Mouse (Mus musculus): Measurements from ENCODE around the gene Gm45021. TPM values are rescaled to one million over a fixed set of nuclear protein-coding genes. Genes with fewer than 3 reads are reported as not detected.

The Gm45021 gene
- polyA plus RNA-seq, 1 experiment = not detected

GRCm38 (mm10) chr6:48555104-48555890 is 34.1 kb upstream of the Gm45021 start:
- H3K4me3 ChIP-seq (ENCODE audit: low read depth, low read length) = peak overlapping the region; percentile 90
- TF ChIP-seq POLR2A (IDR thresholded peaks at IDR 0.05; ENCODE audit: insufficient read depth, low read length) = no peak
- TF ChIP-seq EP300 (IDR thresholded peaks at IDR 0.05; ENCODE audit: insufficient read depth, low read depth, low read length) = no peak
- peak overlapping the region; percentile 69 for H3K27ac ChIP-seq (ENCODE audit: insufficient read depth, low read length)
- H3K27me3 ChIP-seq (ENCODE audit: control insufficient read depth, insufficient read depth, low read length, poor library complexity, severe bottlenecking) = no peaks in the 10 kb centered on the region
- H3K36me3 ChIP-seq (ENCODE audit: control insufficient read depth, insufficient read depth, low read length, poor library complexity, severe bottlenecking) = no peaks in the 10 kb centered on the region
- H3K4me1 ChIP-seq (ENCODE audit: control insufficient read depth, insufficient read depth, low read length) = no peaks in the 10 kb centered on the region
- H3K9me3 ChIP-seq (replicated peaks; ENCODE audit: control insufficient read depth, insufficient read depth, low read length, poor library complexity, severe bottlenecking) = no peaks in the 10 kb centered on the region
- H3K9ac ChIP-seq (ENCODE audit: low read depth, poor library complexity, severe bottlenecking) = peak overlapping the region; percentile 56

GRCm38 (mm10) chr6:48555956-48556355 is 33.5 kb upstream of the Gm45021 start:
- no peak overlapping the region for H3K4me3 ChIP-seq (ENCODE audit: low read depth, low read length)
- H3K4me1 ChIP-seq (ENCODE audit: control insufficient read depth, insufficient read depth, low read length) = no peaks in the 10 kb centered on the region
- no peaks in the 10 kb centered on the region for H3K27me3 ChIP-seq (ENCODE audit: control insufficient read depth, insufficient read depth, low read length, poor library complexity, severe bottlenecking)
- H3K27ac ChIP-seq (ENCODE audit: insufficient read depth, low read length) = no peak overlapping the region
- no peaks in the 10 kb centered on the region for H3K36me3 ChIP-seq (ENCODE audit: control insufficient read depth, insufficient read depth, low read length, poor library complexity, severe bottlenecking)
- no peak overlapping the region for H3K9ac ChIP-seq (ENCODE audit: low read depth, poor library complexity, severe bottlenecking)
- no peaks in the 10 kb centered on the region for H3K9me3 ChIP-seq (replicated peaks; ENCODE audit: control insufficient read depth, insufficient read depth, low read length, poor library complexity, severe bottlenecking)
- TF ChIP-seq POLR2A (IDR thresholded peaks at IDR 0.05; ENCODE audit: insufficient read depth, low read length) (no peak), CTCF (IDR thresholded peaks at IDR 0.05; ENCODE audit: low read depth, low read length) (no peak), EP300 (IDR thresholded peaks at IDR 0.05; ENCODE audit: insufficient read depth, low read depth, low read length) (no peak)

DNA sequence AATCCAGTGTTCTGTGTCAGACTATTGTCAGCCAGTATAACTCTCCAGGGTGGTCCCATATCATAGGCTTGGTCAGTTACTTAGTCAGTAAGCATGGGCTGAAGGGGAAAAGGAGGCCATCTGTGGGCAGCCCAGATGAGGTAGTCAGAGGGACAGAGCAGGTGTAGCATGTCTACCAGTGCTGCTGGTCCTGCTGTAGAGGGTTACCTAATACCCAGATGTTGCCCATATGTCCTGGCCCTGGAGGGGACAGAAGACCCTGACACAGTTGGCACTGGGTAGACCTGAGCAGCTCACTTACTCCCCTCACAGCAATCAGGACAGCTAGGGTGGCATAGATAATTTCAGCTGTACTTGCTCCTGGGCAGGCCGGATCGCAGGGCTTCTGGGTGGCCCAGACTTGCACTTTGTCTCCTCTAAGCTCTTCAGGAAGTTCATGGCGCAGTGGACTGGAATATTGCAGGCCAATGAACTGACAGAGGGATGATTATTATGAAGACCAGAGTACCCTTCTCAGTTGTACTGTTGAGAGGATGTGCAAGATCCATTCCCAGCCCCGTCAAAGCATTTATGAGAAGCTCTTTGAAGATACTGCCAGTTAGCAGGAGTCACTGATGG is 23.6 kb upstream of the Gm45021 start:
- Histone ChIP-seq H3K9me3 (replicated peaks; ENCODE audit: control insufficient read depth, insufficient read depth, low read length, poor library complexity, severe bottlenecking) (no peaks in the 10 kb centered on the region), H3K27ac (ENCODE audit: insufficient read depth, low read length) (no peak overlapping the region), H3K4me1 (ENCODE audit: control insufficient read depth, insufficient read depth, low read length) (no peaks in the 10 kb centered on the region), H3K36me3 (ENCODE audit: control insufficient read depth, insufficient read depth, low read length, poor library complexity, severe bottlenecking) (no peaks in the 10 kb centered on the region), H3K27me3 (ENCODE audit: control insufficient read depth, insufficient read depth, low read length, poor library complexity, severe bottlenecking) (no peaks in the 10 kb centered on the region), H3K9ac (ENCODE audit: low read depth, poor library complexity, severe bottlenecking) (no peak overlapping the region), H3K4me3 (ENCODE audit: low read depth, low read length) (no peak overlapping the region)
- TF ChIP-seq POLR2A (IDR thresholded peaks at IDR 0.05; ENCODE audit: insufficient read depth, low read length) = no peak
- TF ChIP-seq EP300 (IDR thresholded peaks at IDR 0.05; ENCODE audit: insufficient read depth, low read depth, low read length) = no peak
- no peak for TF ChIP-seq CTCF (IDR thresholded peaks at IDR 0.05; ENCODE audit: low read depth, low read length)

- Histone ChIP-seq H3K36me3 (ENCODE audit: control insufficient read depth, insufficient read depth, low read length, poor library complexity, severe bottlenecking) (no peaks in the 10 kb centered on the region), H3K27ac (ENCODE audit: insufficient read depth, low read length) (no peak overlapping the region), H3K27me3 (ENCODE audit: control insufficient read depth, insufficient read depth, low read length, poor library complexity, severe bottlenecking) (no peaks in the 10 kb centered on the region), H3K9me3 (replicated peaks; ENCODE audit: control insufficient read depth, insufficient read depth, low read length, poor library complexity, severe bottlenecking) (no peaks in the 10 kb centered on the region), H3K9ac (ENCODE audit: low read depth, poor library complexity, severe bottlenecking) (no peak overlapping the region), H3K4me1 (ENCODE audit: control insufficient read depth, insufficient read depth, low read length) (no peaks in the 10 kb centered on the region), H3K4me3 (ENCODE audit: low read depth, low read length) (no peak overlapping the region)
- TF ChIP-seq CTCF (IDR thresholded peaks at IDR 0.05; ENCODE audit: low read depth, low read length) (no peak), EP300 (IDR thresholded peaks at IDR 0.05; ENCODE audit: insufficient read depth, low read depth, low read length) (no peak), POLR2A (IDR thresholded peaks at IDR 0.05; ENCODE audit: insufficient read depth, low read length) (no peak)
These were observed 23.1 kb upstream of the Gm45021 start for GRCm38 (mm10) chr6:48566312-48566711.

- H3K9me3 ChIP-seq (replicated peaks; ENCODE audit: control insufficient read depth, insufficient read depth, low read length, poor library complexity, severe bottlenecking) = no peaks in the 10 kb centered on the region
- H3K9ac ChIP-seq (ENCODE audit: low read depth, poor library complexity, severe bottlenecking) = no peak overlapping the region
- no peak overlapping the region for H3K4me3 ChIP-seq (ENCODE audit: low read depth, low read length)
- H3K27ac ChIP-seq (ENCODE audit: insufficient read depth, low read length) = no peak overlapping the region
- H3K27me3 ChIP-seq (ENCODE audit: control insufficient read depth, insufficient read depth, low read length, poor library complexity, severe bottlenecking) = no peaks in the 10 kb centered on the region
- no peaks in the 10 kb centered on the region for H3K36me3 ChIP-seq (ENCODE audit: control insufficient read depth, insufficient read depth, low read length, poor library complexity, severe bottlenecking)
- no peak for TF ChIP-seq POLR2A (IDR thresholded peaks at IDR 0.05; ENCODE audit: insufficient read depth, low read length)
- no peak for TF ChIP-seq EP300 (IDR thresholded peaks at IDR 0.05; ENCODE audit: insufficient read depth, low read depth, low read length)
- TF ChIP-seq CTCF (IDR thresholded peaks at IDR 0.05; ENCODE audit: low read depth, low read length) = no peak
- no peaks in the 10 kb centered on the region for H3K4me1 ChIP-seq (ENCODE audit: control insufficient read depth, insufficient read depth, low read length)
These were observed 21.1 kb upstream of the Gm45021 start for GRCm38 (mm10) chr6:48568036-48568984.

Measured in ES-Bruce4 (cell line).